Mouse (Mus musculus): ENCODE data around the gene Gkn1.

DNA sequence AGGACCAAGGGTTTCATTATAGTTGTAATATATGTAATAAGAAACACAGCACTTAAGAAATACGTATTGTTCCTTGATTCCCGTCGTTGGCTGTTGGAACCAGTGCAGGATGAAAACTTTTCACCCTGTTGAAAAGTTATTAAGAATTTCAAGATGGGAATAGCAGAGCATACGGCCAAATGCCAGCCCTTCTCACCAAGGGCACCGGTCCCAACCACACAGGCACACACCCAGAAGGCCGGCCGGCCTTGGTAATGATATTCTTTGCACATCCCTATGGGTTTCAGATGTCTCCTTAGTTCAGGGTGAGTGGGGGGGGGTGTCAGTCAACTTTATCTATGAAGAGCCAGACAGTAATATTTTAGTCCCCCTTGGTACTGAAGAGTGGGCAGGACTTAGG, 32.1 kb downstream of the Gkn1 start:
- TF ChIP-seq EP300 (IDR thresholded peaks at IDR 0.05; ENCODE audit: low read depth), result no peak
- no peak for TF ChIP-seq CTCF (IDR thresholded peaks at IDR 0.05; ENCODE audit: low read depth)
